Mouse (Mus musculus): ENCODE measurements around the gene Opn4. TPM values are rescaled to one million over a fixed set of nuclear protein-coding genes. Genes with fewer than 3 reads are reported as not detected.

The Opn4 gene
- total and polyA plus RNA-seq, 3 experiments: not detected

DNA sequence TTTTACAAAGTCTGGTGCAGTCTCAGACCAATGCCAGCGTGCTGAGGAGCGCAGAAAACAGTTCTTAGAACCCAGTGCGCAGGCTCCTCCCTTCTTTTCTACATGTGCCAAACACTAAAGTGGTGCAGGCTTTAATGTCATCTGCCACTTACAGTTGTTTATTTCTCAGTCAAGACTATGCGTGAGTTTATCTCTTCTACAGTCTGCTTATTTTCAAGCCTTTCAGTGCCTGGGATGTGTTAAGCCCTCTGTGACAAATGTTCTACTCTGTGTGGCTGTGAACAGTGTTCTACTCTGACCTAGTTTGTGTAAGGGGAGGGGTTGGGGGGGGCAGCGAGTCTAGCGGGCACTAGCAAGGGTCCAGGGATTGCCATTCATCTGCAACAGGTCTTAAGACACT lies 13.6 kb upstream of the Opn4 start:
- H3K9me3 ChIP-seq (replicated peaks; ENCODE audit: insufficient read depth, low read length): no peaks in the 10 kb centered on the region
- no peak overlapping the region for H3K27ac ChIP-seq (ENCODE audit: control insufficient read depth, low read depth, low read length)
- no peak for DNase-seq (ENCODE audit: low read depth, low spot score)
- H3K4me3 ChIP-seq (ENCODE audit: control insufficient read depth in 1 of 2, insufficient read depth in 1 of 2, low read depth in 2 of 2, low read length in 2 of 2): no peak overlapping the region
- no peaks in the 10 kb centered on the region for H3K79me2 ChIP-seq (ENCODE audit: control insufficient read depth, insufficient read depth, low read length, poor library complexity)
- H3K4me1 ChIP-seq (ENCODE audit: control insufficient read depth in 1 of 2, insufficient read depth in 2 of 2, low read length in 2 of 2): no peaks in the 10 kb centered on the region; a peak in 1 of 4 replicates
- TF ChIP-seq MYB (IDR thresholded peaks at IDR 0.05; ENCODE audit: low read depth, low read length): no peak
- no peak for TF ChIP-seq ZKSCAN1 (IDR thresholded peaks at IDR 0.05; ENCODE audit: low read depth, low read length)
- TF ChIP-seq POLR2AphosphoS2 (IDR thresholded peaks at IDR 0.05; ENCODE audit: low read length): no peak
- TF ChIP-seq MYC (IDR thresholded peaks at IDR 0.05; ENCODE audit: low read depth, low read length): no peak
- TF ChIP-seq MAFK (IDR thresholded peaks at IDR 0.05; ENCODE audit: borderline replicate concordance, low read depth, low read length): no peak
- TF ChIP-seq POLR2AphosphoS5 (IDR thresholded peaks at IDR 0.05; ENCODE audit: borderline replicate concordance, low read depth, low read length): no peak
- no peak for TF ChIP-seq CHD1 (IDR thresholded peaks at IDR 0.05; ENCODE audit: low read depth, low read length)
- TF ChIP-seq USF1 (IDR thresholded peaks at IDR 0.05; ENCODE audit: low read depth, low read length): no peak
- no peak for TF ChIP-seq POLR2A (IDR thresholded peaks at IDR 0.05; ENCODE audit: control insufficient read depth in 1 of 2, insufficient read depth in 1 of 2, low read depth in 1 of 2, low read length in 2 of 2, poor library complexity in 1 of 2)
- no peak for TF ChIP-seq TBP (IDR thresholded peaks at IDR 0.05; ENCODE audit: low read depth, low read length)
- no peak for TF ChIP-seq TAL1 (IDR thresholded peaks at IDR 0.05; ENCODE audit: low read length)
- TF ChIP-seq RAD21 (IDR thresholded peaks at IDR 0.05; ENCODE audit: low read depth, low read length): no peak
- no peak for TF ChIP-seq MAX (IDR thresholded peaks at IDR 0.05; ENCODE audit: low read length)
- TF ChIP-seq ELF1 (IDR thresholded peaks at IDR 0.05; ENCODE audit: low read depth, low read length): no peak
- TF ChIP-seq MEF2A (IDR thresholded peaks at IDR 0.05; ENCODE audit: extremely low read depth, insufficient replicate concordance, low read depth, low read length, poor library complexity, severe bottlenecking): no peak
- no peak for TF ChIP-seq ZC3H11A (IDR thresholded peaks at IDR 0.05; ENCODE audit: low read depth, low read length)
- TF ChIP-seq UBTF (IDR thresholded peaks at IDR 0.05; ENCODE audit: borderline replicate concordance, insufficient read depth, low read depth, low read length): no peak
- no peak for TF ChIP-seq NRF1 (IDR thresholded peaks at IDR 0.05; ENCODE audit: insufficient read depth, low read depth, low read length, poor library complexity, severe bottlenecking)
- TF ChIP-seq E2F4 (IDR thresholded peaks at IDR 0.05; ENCODE audit: borderline replicate concordance, low read depth, low read length): no peak
- H3K36me3 ChIP-seq (ENCODE audit: control insufficient read depth in 1 of 2, insufficient read depth in 2 of 2, low read length in 2 of 2): no peaks in the 10 kb centered on the region; a peak in 1 of 4 replicates
- H3K9ac ChIP-seq (ENCODE audit: control insufficient read depth, low read depth, low read length, poor library complexity, severe bottlenecking): no peak overlapping the region
- no peaks in the 10 kb centered on the region for H3K27me3 ChIP-seq (ENCODE audit: control insufficient read depth in 1 of 2, insufficient read depth in 2 of 2, low read length in 2 of 2)

DNA sequence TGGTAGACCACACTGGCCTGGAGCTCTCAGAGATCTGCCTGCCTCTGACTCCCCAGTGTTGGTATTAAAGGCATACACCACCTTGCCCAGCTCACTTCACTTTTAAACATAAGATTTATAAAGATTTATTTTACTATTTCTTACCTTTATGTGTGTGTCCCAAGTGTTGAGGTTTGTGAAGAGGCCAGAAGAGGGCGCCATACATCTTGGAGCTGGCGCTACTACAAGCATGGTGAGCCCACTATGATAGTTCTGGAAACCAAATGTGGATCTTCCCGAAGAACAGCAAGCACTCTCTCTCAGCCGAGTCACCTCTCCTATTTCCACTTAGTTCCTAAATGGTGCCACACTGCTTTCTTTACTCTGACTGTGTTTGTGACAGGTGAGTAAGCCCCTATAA lies 12.3 kb upstream of the Opn4 start:
- Histone ChIP-seq H3K27me3 (ENCODE audit: control insufficient read depth in 1 of 2, insufficient read depth in 2 of 2, low read length in 2 of 2) (no peaks in the 10 kb centered on the region), H3K4me3 (ENCODE audit: control insufficient read depth in 1 of 2, insufficient read depth in 1 of 2, low read depth in 2 of 2, low read length in 2 of 2) (no peak overlapping the region), H3K79me2 (ENCODE audit: control insufficient read depth, insufficient read depth, low read length, poor library complexity) (no peaks in the 10 kb centered on the region), H3K4me1 (ENCODE audit: control insufficient read depth in 1 of 2, insufficient read depth in 2 of 2, low read length in 2 of 2) (no peaks in the 10 kb centered on the region; a peak in 1 of 4 replicates), H3K36me3 (ENCODE audit: control insufficient read depth in 1 of 2, insufficient read depth in 2 of 2, low read length in 2 of 2) (no peaks in the 10 kb centered on the region; a peak in 1 of 4 replicates), H3K9ac (ENCODE audit: control insufficient read depth, low read depth, low read length, poor library complexity, severe bottlenecking) (no peak overlapping the region), H3K9me3 (replicated peaks; ENCODE audit: insufficient read depth, low read length) (no peaks in the 10 kb centered on the region), H3K27ac (ENCODE audit: control insufficient read depth, low read depth, low read length) (no peak overlapping the region)
- peak; percentile 77 for DNase-seq (ENCODE audit: low read depth, low spot score)
- no peak for TF ChIP-seq USF2 (IDR thresholded peaks at IDR 0.05; ENCODE audit: borderline replicate concordance in 1 of 2, insufficient read depth in 1 of 2, low read depth in 1 of 2, low read length in 2 of 2)
- peak; percentile 72 to 81 (median 78) for TF ChIP-seq CTCF (IDR thresholded peaks at IDR 0.05 in 2 of 3, conservative IDR thresholded peaks at IDR 0.05 in 1 of 3; ENCODE audit: control insufficient read depth in 1 of 3, insufficient read depth in 1 of 3, low read depth in 2 of 3, low read length in 3 of 3, poor library complexity in 1 of 3, severe bottlenecking in 1 of 3)
- peak; percentile 55 for TF ChIP-seq ZC3H11A (IDR thresholded peaks at IDR 0.05; ENCODE audit: low read depth, low read length)
- TF ChIP-seq RAD21 (IDR thresholded peaks at IDR 0.05; ENCODE audit: low read depth, low read length): peak; percentile 72
- peak; percentile 81 for TF ChIP-seq SMC3 (IDR thresholded peaks at IDR 0.05; ENCODE audit: low read depth, low read length)
- TF ChIP-seq POLR2AphosphoS5 (IDR thresholded peaks at IDR 0.05; ENCODE audit: borderline replicate concordance, low read depth, low read length): no peak
- TF ChIP-seq HCFC1 (IDR thresholded peaks at IDR 0.05; ENCODE audit: low read depth, low read length): no peak
- no peak for TF ChIP-seq CHD1 (IDR thresholded peaks at IDR 0.05; ENCODE audit: low read depth, low read length)

Measured in MEL (cell line).